Mouse (Mus musculus): ENCODE results near the gene 4930568D16Rik. TPM values are rescaled to one million over a fixed set of nuclear protein-coding genes. Genes with fewer than 3 reads are reported as not detected.

Gene 4930568D16Rik
- polyA plus RNA-seq, 1 experiment from 2014 or later: not detected

GRCm38 (mm10) chr2:35338707-35339106 is 28.8 kb downstream of the 4930568D16Rik start:
- ATAC-seq (ENCODE audit: low FRiP score): no peak
- Histone ChIP-seq H3K9me3 (replicated peaks) (no peaks in the 10 kb centered on the region), H3K9ac (replicated peaks) (no peak overlapping the region), H3K36me3 (no peaks in the 10 kb centered on the region), H3K4me2 (no peak overlapping the region), H3K27ac (replicated peaks) (no peak overlapping the region), H3K27me3 (replicated peaks) (no peaks in the 10 kb centered on the region), H3K4me3 (replicated peaks) (no peak overlapping the region), H3K4me1 (peaks cover 19% of the 10 kb centered on the region)
- 82% methylated on average over 6 of the region's 6 CpGs for WGBS

DNA sequence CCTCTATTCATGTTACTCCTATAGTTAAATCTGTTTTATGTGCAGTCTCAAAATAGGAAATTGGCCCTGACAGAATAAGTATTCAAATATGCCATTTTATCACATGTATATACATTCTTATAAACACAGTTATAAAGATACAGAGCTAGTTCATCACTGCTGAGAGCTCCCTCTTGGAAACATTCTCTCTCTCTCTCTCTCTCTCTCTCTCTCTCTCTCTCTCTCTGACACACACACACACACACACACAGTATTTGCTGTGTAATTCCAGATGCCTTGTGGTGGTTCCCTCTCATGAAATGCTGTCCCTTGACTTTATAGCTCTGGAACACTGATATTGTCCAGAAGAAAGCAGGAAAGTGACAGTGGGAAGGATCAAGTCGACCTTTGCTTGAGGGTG is 29.5 kb downstream of the 4930568D16Rik start:
- Histone ChIP-seq H3K9me3 (replicated peaks) (no peaks in the 10 kb centered on the region), H3K4me2 (no peak overlapping the region), H3K4me3 (replicated peaks) (no peak overlapping the region), H3K27me3 (replicated peaks) (no peaks in the 10 kb centered on the region), H3K4me1 (peaks cover 19% of the 10 kb centered on the region), H3K9ac (replicated peaks) (no peak overlapping the region), H3K36me3 (no peaks in the 10 kb centered on the region), H3K27ac (replicated peaks) (no peak overlapping the region)
- 76% methylated on average over 1 of the region's 1 CpGs for WGBS
- no peak for ATAC-seq (ENCODE audit: low FRiP score)

DNA sequence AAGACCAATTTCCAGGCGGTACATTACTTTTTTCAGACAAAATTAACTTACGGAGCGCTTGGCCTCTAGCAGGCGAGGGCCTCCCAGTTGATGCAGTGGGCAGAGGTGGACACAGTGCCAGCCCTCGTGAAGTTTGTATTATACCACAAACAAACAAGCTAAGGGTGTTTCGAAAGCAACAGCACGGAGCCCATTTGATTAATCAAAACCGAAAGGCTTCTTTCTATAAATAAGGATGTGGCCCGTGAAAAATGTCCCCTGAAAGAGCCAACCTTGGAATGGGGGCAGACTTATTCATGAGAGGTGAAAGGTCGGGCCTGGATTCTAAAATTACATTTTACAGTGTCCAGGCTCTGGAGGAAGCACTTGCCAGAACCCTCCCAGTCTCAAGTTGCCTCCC is 30.1 kb downstream of the 4930568D16Rik start:
- 44% methylated on average over 10 of the region's 10 CpGs for WGBS
- H3K4me1 ChIP-seq: peaks cover 19% of the 10 kb centered on the region
- H3K9ac ChIP-seq (replicated peaks): peak overlapping the region; percentile 70
- ATAC-seq (ENCODE audit: low FRiP score): peak; percentile 10; the same call in 1 of the 2 replicates
- H3K27me3 ChIP-seq (replicated peaks): no peaks in the 10 kb centered on the region
- H3K4me3 ChIP-seq (replicated peaks): peak overlapping the region; percentile 70
- no peaks in the 10 kb centered on the region for H3K36me3 ChIP-seq
- H3K27ac ChIP-seq (replicated peaks): peak overlapping the region; percentile 85
- peak overlapping the region; percentile 91 for H3K4me2 ChIP-seq
- no peaks in the 10 kb centered on the region for H3K9me3 ChIP-seq (replicated peaks)

DNA sequence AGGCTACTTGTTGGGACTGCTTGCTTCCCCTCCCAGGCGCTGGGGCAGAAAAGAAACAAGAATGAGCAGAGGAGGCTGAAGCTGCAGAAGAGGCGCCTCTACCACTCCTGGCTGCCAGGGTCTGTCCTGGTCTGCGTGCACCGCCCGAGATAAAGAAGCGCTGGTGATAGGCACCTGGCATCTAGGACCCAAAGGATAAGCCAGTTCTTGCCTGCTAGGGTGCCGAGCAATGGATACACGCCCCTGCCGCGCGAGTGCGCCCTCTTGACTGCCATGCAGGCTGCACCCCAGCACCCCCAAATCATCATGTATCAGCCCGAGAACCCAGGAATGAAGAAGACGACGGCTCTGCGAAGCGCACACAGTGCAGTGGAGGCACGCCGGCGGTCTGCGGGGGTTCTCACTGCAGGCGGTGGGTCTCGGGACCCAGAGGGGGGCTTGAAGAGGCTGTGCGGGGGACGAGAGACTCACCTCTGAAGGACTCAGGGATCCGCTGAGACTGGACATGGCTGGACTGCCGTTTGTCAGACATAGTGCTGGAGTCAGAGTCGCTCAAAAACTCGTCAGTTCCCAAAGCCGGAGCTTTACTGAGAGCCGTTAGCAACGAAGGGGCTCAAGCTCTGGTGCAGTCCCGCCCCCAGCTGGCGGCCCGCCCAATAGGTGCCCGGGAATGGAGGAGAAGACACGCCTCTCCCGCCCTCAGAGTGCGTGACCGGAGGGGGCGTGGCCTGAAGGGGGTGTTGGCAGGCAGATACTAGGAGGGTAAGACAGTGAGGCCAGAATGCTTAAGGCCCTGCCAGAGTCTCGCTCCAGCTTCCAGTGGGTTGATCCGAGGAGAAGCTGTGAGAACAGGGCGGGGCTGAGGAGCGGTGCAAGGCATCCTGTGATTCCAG is 30.9 kb downstream of the 4930568D16Rik start, which contains the start of gene Stom:
Gene Stom, minus strand, starts transcription at position 589 of the 893 bp plus-strand sequence.
- Histone ChIP-seq H3K4me1 (peaks cover 19% of the 10 kb centered on the region), H3K36me3 (no peaks in the 10 kb centered on the region), H3K4me2 (peak within 1 kb of the TSS; percentile 91), H3K9ac (replicated peaks) (peak within 1 kb of the TSS; percentile 70), H3K4me3 (replicated peaks) (peak within 1 kb of the TSS; percentile 70), H3K27ac (replicated peaks) (peak within 1 kb of the TSS; percentile 85), H3K27me3 (replicated peaks) (no peaks in the 10 kb centered on the region), H3K9me3 (replicated peaks) (no peaks in the 10 kb centered on the region)
- ATAC-seq (ENCODE audit: low FRiP score): peak; percentile 99
- under 1% methylated on average over 45 of the region's 45 CpGs for WGBS

DNA sequence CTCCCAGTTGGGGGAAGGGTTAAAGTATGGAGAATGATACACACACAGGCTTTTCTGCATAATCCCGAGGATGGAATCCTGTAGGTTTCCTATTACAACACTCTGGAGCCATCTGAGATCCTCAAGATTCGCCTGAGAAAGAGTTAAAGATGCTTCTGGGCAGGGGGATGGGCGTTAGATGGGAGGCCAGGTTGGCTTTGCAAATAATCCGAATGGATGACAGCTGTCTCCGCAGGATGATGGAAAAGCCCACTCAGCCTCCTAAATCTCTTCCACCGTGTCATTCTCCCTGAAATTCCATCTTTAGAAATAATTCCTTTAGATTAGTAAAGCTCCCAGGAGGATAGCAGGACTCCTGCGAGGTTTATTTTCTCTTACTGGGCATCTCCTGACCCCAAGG is 31.9 kb downstream of the 4930568D16Rik start:
- Histone ChIP-seq H3K4me1 (peaks cover 19% of the 10 kb centered on the region), H3K27me3 (replicated peaks) (no peaks in the 10 kb centered on the region), H3K4me3 (replicated peaks) (peak overlapping the region; percentile 70), H3K9me3 (replicated peaks) (no peaks in the 10 kb centered on the region), H3K4me2 (peak overlapping the region; percentile 91), H3K27ac (replicated peaks) (no peak overlapping the region), H3K9ac (replicated peaks) (peak overlapping the region; percentile 70; the same call in 1 of the 2 replicates), H3K36me3 (no peaks in the 10 kb centered on the region)
- no peak for ATAC-seq (ENCODE audit: low FRiP score)
- 8% methylated on average over 7 of the region's 7 CpGs for WGBS

- H3K27me3 ChIP-seq (replicated peaks): no peaks in the 10 kb centered on the region
- H3K4me1 ChIP-seq: peaks cover 19% of the 10 kb centered on the region
- H3K9ac ChIP-seq (replicated peaks): no peak overlapping the region
- H3K9me3 ChIP-seq (replicated peaks): no peaks in the 10 kb centered on the region
- H3K36me3 ChIP-seq: no peaks in the 10 kb centered on the region
- no peak overlapping the region for H3K4me3 ChIP-seq (replicated peaks)
- H3K27ac ChIP-seq (replicated peaks): no peak overlapping the region
- H3K4me2 ChIP-seq: no peak overlapping the region
- no peak for ATAC-seq (ENCODE audit: low FRiP score)
These were observed 33.9 kb downstream of the 4930568D16Rik start for GRCm38 (mm10) chr2:35333670-35334069.

DNA sequence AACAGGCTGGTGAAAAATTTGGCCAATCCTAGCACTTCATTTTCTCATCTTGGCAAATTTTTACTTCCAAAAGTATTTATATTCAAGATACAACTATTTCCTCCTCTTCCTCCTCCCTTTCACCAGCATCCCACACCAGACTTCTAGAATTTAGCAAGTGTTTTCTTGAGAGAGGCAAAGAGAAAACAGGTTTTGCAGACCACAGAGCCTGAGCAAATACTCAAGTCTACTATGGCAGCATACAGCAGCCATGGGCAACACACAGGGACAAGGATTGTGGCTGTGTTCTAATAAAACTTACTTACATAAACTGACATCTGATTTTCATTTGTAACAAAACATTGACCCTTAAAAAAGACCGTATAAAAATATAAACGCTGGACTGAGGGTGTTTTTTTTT is 36.3 kb downstream of the 4930568D16Rik start:
- Histone ChIP-seq H3K27ac (replicated peaks) (no peak overlapping the region), H3K4me2 (no peak overlapping the region), H3K4me3 (replicated peaks) (no peak overlapping the region), H3K9me3 (replicated peaks) (no peaks in the 10 kb centered on the region), H3K4me1 (peaks cover 8% of the 10 kb centered on the region), H3K36me3 (no peaks in the 10 kb centered on the region), H3K9ac (replicated peaks) (no peak overlapping the region), H3K27me3 (replicated peaks) (no peaks in the 10 kb centered on the region)
- ATAC-seq (ENCODE audit: low FRiP score): no peak
- 73% methylated on average over 2 of the region's 2 CpGs for WGBS

DNA sequence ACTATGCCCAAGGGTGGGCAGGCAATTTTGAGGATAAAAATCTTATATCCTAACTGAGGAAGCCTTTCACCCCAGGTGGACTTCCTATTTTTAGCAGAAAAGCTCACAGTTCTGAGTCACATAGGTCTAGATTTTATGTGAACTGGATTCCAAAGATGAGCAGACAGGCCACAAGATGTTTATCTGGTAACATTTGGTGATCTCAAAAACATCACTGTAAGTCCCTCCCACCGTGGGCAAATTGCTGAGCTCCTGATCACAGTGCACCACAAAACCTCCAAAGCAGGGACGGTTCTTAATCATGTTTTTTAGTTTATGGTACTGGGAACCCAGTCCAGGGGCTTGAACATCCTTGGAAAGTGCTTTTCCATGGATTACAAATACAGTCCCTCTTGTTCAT is 38.5 kb downstream of the 4930568D16Rik start:
- H3K27me3 ChIP-seq (replicated peaks): no peaks in the 10 kb centered on the region
- 93% methylated on average over 2 of the region's 2 CpGs for WGBS
- H3K9ac ChIP-seq (replicated peaks): no peak overlapping the region
- H3K9me3 ChIP-seq (replicated peaks): no peaks in the 10 kb centered on the region
- H3K27ac ChIP-seq (replicated peaks): no peak overlapping the region
- no peak overlapping the region for H3K4me2 ChIP-seq
- no peaks in the 10 kb centered on the region for H3K4me1 ChIP-seq
- H3K36me3 ChIP-seq: no peaks in the 10 kb centered on the region
- no peak for ATAC-seq (ENCODE audit: low FRiP score)
- H3K4me3 ChIP-seq (replicated peaks): no peak overlapping the region

- Histone ChIP-seq H3K36me3 (no peaks in the 10 kb centered on the region), H3K4me2 (no peak overlapping the region), H3K9ac (replicated peaks) (no peak overlapping the region), H3K27ac (replicated peaks) (no peak overlapping the region), H3K9me3 (replicated peaks) (no peaks in the 10 kb centered on the region), H3K27me3 (replicated peaks) (no peaks in the 10 kb centered on the region), H3K4me1 (0 out of 2 replicates have a peak, but pooled peaks cover 4% of the 10 kb centered on the region), H3K4me3 (replicated peaks) (no peak overlapping the region)
- ATAC-seq (ENCODE audit: low FRiP score): no peak
- WGBS: 54% methylated on average over 11 of the region's 11 CpGs
These were observed 39.3 kb downstream of the 4930568D16Rik start for GRCm38 (mm10) chr2:35328064-35328792.

DNA sequence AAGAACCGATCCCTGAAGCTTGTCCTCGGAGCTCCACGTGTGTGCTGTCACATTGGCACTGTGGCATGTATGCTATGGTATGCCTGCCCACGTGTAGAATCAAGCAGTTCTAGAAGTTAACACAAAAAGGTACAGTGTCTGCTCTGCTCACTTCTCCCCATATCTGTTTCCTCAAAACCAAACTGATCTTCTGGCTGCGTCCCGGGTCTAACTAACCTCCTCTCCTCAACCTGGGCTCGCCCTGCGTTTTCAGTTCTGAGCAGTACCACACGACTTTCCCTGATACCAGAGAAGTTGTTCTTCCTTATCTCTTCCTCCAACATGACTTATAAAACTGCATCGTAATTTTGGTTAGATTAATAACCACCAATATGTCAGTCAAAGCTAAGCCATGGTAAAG is 39.9 kb downstream of the 4930568D16Rik start:
- whole genome bisulfite sequencing: 72% methylated on average over 10 of the region's 10 CpGs
- H3K4me1 ChIP-seq: peaks cover 10% of the 10 kb centered on the region; the same call in 1 of the 2 replicates
- no peak for ATAC-seq (ENCODE audit: low FRiP score)
- no peaks in the 10 kb centered on the region for H3K27me3 ChIP-seq (replicated peaks)
- H3K9ac ChIP-seq (replicated peaks): no peak overlapping the region
- H3K4me2 ChIP-seq: no peak overlapping the region
- no peak overlapping the region for H3K4me3 ChIP-seq (replicated peaks)
- no peaks in the 10 kb centered on the region for H3K36me3 ChIP-seq
- H3K27ac ChIP-seq (replicated peaks): no peak overlapping the region
- no peaks in the 10 kb centered on the region for H3K9me3 ChIP-seq (replicated peaks)

- Histone ChIP-seq H3K36me3 (no peaks in the 10 kb centered on the region), H3K4me2 (no peak overlapping the region), H3K9ac (replicated peaks) (no peak overlapping the region), H3K4me3 (replicated peaks) (no peak overlapping the region), H3K4me1 (peaks cover 15% of the 10 kb centered on the region; the same call in 1 of the 2 replicates), H3K9me3 (replicated peaks) (no peaks in the 10 kb centered on the region), H3K27ac (replicated peaks) (no peak overlapping the region), H3K27me3 (replicated peaks) (no peaks in the 10 kb centered on the region)
- 73% methylated on average over 1 of the region's 1 CpGs for WGBS
- no peak for ATAC-seq (ENCODE audit: low FRiP score)
These were observed 40.6 kb downstream of the 4930568D16Rik start for GRCm38 (mm10) chr2:35326931-35327330.
